Mouse (Mus musculus): ENCODE results near the gene Sri. TPM values are rescaled to one million over a fixed set of nuclear protein-coding genes. Genes with fewer than 3 reads are reported as not detected.

Gene Sri
- total RNA-seq, 2 experiments from 2014 or later: 43.7 to 51.3 TPM

- DNase-seq: no peak
These were observed 65.8 kb downstream of the Sri start for GRCm38 (mm10) chr5:8111691-8112090.

GRCm38 (mm10) chr5:8112246-8112645 lies 66.4 kb downstream of the Sri start:
- DNase-seq: no peak

GRCm38 (mm10) chr5:8116561-8117168 lies 70.8 kb downstream of the Sri start:
- no peak for DNase-seq

Other genes with a start within 250 kb of the Sri start
- gene Steap4, start 85.6 kb upstream of the Sri start, total RNA-seq (2021): 10 to 100 TPM; 36.6 to 36.8 TPM

All from gastrocnemius, postnatal 10 days (tissue).